Mouse (Mus musculus): ENCODE measurements around the gene Tmem82. TPM values are rescaled to one million over a fixed set of nuclear protein-coding genes. Genes with fewer than 3 reads are reported as not detected.

Tmem82 gene
- polyA plus RNA-seq, 1 experiment from 2014 or later, result 2.7 TPM

DNA sequence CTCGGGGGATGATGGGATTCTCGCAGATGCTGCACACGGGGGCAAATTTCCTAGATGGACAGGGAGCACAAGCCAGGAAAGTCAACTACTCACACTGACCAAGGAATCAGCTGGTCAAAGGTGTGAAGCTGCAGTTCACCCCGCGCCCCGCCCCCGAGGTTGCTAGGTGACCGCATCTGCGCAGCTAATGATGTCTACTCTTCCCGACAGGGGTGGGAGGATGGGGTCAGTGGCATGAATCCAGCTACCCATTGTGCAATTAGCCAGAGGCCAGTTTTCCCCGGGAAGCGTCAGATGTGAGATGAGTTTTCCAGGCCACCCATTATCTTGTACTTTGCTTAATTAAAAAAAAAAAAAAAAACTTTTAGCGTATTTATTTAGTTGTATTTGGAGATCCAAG, 37.4 kb downstream of the Tmem82 start:
- Histone ChIP-seq H3K9ac (no peak overlapping the region), H3K9me3 (replicated peaks) (no peaks in the 10 kb centered on the region), H3K27me3 (no peaks in the 10 kb centered on the region), H3K36me3 (peaks cover 91% of the 10 kb centered on the region), H3K4me1 (no peaks in the 10 kb centered on the region), H3K4me2 (no peak overlapping the region), H3K27ac (no peak overlapping the region), H3K4me3 (replicated peaks) (no peak overlapping the region)
- no peak for ATAC-seq (replicated peaks; ENCODE audit: low FRiP score)
- 87% methylated on average over 13 of the region's 13 CpGs for WGBS

- Histone ChIP-seq H3K36me3 (peaks cover 73% of the 10 kb centered on the region), H3K4me1 (peaks cover 8% of the 10 kb centered on the region), H3K27me3 (no peaks in the 10 kb centered on the region), H3K9me3 (replicated peaks) (no peaks in the 10 kb centered on the region), H3K4me2 (no peak overlapping the region), H3K4me3 (replicated peaks) (no peak overlapping the region), H3K9ac (no peak overlapping the region), H3K27ac (no peak overlapping the region)
- no peak for ATAC-seq (replicated peaks; ENCODE audit: low FRiP score)
- 65% methylated on average over 3 of the region's 3 CpGs for WGBS
Measured at GRCm38 (mm10) chr4:141578833-141579232, 39.6 kb downstream of the Tmem82 start.

DNA sequence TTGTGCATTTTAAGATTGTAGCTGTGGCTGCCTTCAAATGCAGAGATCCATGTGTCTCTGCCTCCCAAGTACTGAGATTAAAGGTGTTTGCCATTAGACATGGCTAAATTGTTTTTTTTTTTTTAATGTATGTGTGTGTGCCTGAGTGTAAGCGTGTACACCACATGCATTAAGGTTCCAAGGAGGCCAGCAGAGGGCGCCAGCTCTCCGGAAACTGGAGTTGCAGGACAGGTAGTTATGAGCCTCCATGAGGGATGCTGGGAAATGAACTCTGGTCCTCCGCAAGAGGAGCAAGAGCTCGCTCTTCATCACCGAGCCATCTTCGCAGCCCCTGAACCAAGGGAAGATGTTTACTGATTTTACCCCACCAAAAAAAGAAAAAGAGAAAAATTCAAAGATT, 41.6 kb downstream of the Tmem82 start:
- no peak overlapping the region for H3K27ac ChIP-seq
- no peak overlapping the region for H3K4me2 ChIP-seq
- no peaks in the 10 kb centered on the region for H3K27me3 ChIP-seq
- no peak overlapping the region for H3K9ac ChIP-seq
- ATAC-seq (replicated peaks; ENCODE audit: low FRiP score), result no peak
- WGBS, result 98% methylated on average over 7 of the region's 7 CpGs
- H3K4me1 ChIP-seq, result peaks cover 26% of the 10 kb centered on the region
- peaks cover 53% of the 10 kb centered on the region for H3K36me3 ChIP-seq
- H3K4me3 ChIP-seq (replicated peaks), result no peak overlapping the region
- no peaks in the 10 kb centered on the region for H3K9me3 ChIP-seq (replicated peaks)

- Histone ChIP-seq H3K36me3 (peaks cover 50% of the 10 kb centered on the region), H3K4me1 (peaks cover 29% of the 10 kb centered on the region), H3K27me3 (no peaks in the 10 kb centered on the region), H3K4me3 (replicated peaks) (no peak overlapping the region), H3K9ac (no peak overlapping the region), H3K9me3 (replicated peaks) (no peaks in the 10 kb centered on the region), H3K27ac (no peak overlapping the region), H3K4me2 (no peak overlapping the region)
- ATAC-seq (replicated peaks; ENCODE audit: low FRiP score), result no peak
- 84% methylated on average over 11 of the region's 11 CpGs for WGBS
Measured at GRCm38 (mm10) chr4:141576404-141576803, 42.0 kb downstream of the Tmem82 start.

- Histone ChIP-seq H3K36me3 (peaks cover 37% of the 10 kb centered on the region), H3K27ac (peak overlapping the region; percentile 7; the same call in 1 of the 2 replicates), H3K4me2 (peak overlapping the region; percentile 44; the same call in 1 of the 2 replicates), H3K4me3 (replicated peaks) (no peak overlapping the region), H3K4me1 (peaks cover 38% of the 10 kb centered on the region), H3K9me3 (replicated peaks) (no peaks in the 10 kb centered on the region), H3K9ac (no peak overlapping the region), H3K27me3 (no peaks in the 10 kb centered on the region)
- WGBS, result 38% methylated on average over 27 of the region's 27 CpGs
- peak; percentile 44 for ATAC-seq (replicated peaks; ENCODE audit: low FRiP score)
Measured at GRCm38 (mm10) chr4:141574789-141575702, 43.4 kb downstream of the Tmem82 start.

GRCm38 (mm10) chr4:141573359-141573966, 45.0 kb downstream of the Tmem82 start:
- ATAC-seq (replicated peaks; ENCODE audit: low FRiP score), result no peak
- H3K4me2 ChIP-seq, result no peak overlapping the region
- peaks cover 45% of the 10 kb centered on the region for H3K4me1 ChIP-seq
- H3K36me3 ChIP-seq, result peaks cover 22% of the 10 kb centered on the region
- no peaks in the 10 kb centered on the region for H3K27me3 ChIP-seq
- no peaks in the 10 kb centered on the region for H3K9me3 ChIP-seq (replicated peaks)
- peak overlapping the region; percentile 52 for H3K27ac ChIP-seq
- 48% methylated on average over 6 of the region's 6 CpGs for WGBS
- no peak overlapping the region for H3K4me3 ChIP-seq (replicated peaks)
- no peak overlapping the region for H3K9ac ChIP-seq

GRCm38 (mm10) chr4:141572668-141573358, 45.6 kb downstream of the Tmem82 start:
- Histone ChIP-seq H3K27ac (peak overlapping the region; percentile 52), H3K9me3 (replicated peaks) (no peaks in the 10 kb centered on the region), H3K9ac (no peak overlapping the region), H3K4me2 (no peak overlapping the region), H3K4me1 (peaks cover 45% of the 10 kb centered on the region), H3K36me3 (peaks cover 15% of the 10 kb centered on the region), H3K4me3 (replicated peaks) (no peak overlapping the region), H3K27me3 (no peaks in the 10 kb centered on the region)
- no peak for ATAC-seq (replicated peaks; ENCODE audit: low FRiP score)
- WGBS, result 71% methylated on average over 7 of the region's 7 CpGs

DNA sequence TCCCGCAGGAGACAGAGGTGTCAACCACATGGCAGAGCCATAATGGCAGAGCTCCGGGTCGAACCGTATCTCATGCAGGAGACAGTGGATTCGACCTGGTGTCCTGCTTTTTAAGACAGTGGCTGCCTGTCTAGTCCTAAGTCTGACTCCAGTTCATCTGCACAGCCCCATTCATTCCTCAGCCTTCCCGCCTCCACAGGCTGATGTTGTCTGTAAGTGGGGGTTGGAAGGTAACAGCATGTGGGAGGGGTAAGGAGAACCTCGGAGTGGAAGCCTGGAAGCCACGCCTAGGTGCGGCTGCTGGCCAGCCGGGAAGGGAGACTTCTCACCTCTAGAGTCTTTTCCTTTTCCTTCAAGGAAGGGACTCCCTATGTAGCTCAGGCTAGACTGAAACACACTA, 46.5 kb downstream of the Tmem82 start:
- H3K9me3 ChIP-seq (replicated peaks), result no peaks in the 10 kb centered on the region
- no peak overlapping the region for H3K9ac ChIP-seq
- H3K27ac ChIP-seq, result no peak overlapping the region
- H3K4me1 ChIP-seq, result peaks cover 45% of the 10 kb centered on the region
- ATAC-seq (replicated peaks; ENCODE audit: low FRiP score), result no peak
- no peak overlapping the region for H3K4me2 ChIP-seq
- H3K27me3 ChIP-seq, result no peaks in the 10 kb centered on the region
- WGBS, result 46% methylated on average over 10 of the region's 10 CpGs
- peaks cover 7% of the 10 kb centered on the region for H3K36me3 ChIP-seq
- H3K4me3 ChIP-seq (replicated peaks), result no peak overlapping the region

DNA sequence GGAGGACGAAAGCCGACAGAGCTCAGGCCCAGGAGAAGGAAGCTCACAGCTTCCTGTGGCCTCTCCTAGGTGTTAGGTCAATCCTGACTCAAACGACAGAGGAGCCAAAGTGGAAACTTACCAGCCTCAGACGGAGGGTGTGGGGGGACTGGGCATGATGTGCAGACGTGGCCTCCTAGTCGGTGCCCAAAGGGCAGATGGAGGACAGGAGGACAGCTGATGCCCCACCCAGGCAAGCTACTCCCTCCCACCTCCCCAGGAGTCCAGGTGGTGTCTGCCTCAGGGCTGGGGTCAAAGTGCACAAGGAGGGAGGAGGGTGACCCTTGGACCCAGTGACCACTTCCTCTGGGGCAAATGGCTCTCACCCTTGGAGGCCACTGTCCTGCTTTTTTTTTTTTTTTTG, 47.1 kb downstream of the Tmem82 start:
- no peak overlapping the region for H3K4me2 ChIP-seq
- no peak for ATAC-seq (replicated peaks; ENCODE audit: low FRiP score)
- WGBS, result 23% methylated on average over 6 of the region's 6 CpGs

GRCm38 (mm10) chr4:141570821-141571220, 47.6 kb downstream of the Tmem82 start:
- ATAC-seq (replicated peaks; ENCODE audit: low FRiP score), result no peak
- WGBS, result 100% methylated on average over 1 of the region's 1 CpGs
- no peak overlapping the region for H3K4me2 ChIP-seq
- no peak overlapping the region for H3K27ac ChIP-seq
- no peaks in the 10 kb centered on the region for H3K27me3 ChIP-seq
- no peaks in the 10 kb centered on the region for H3K36me3 ChIP-seq
- H3K4me1 ChIP-seq, result peaks cover 45% of the 10 kb centered on the region
- H3K9ac ChIP-seq, result no peak overlapping the region
- no peak overlapping the region for H3K4me3 ChIP-seq (replicated peaks)
- no peaks in the 10 kb centered on the region for H3K9me3 ChIP-seq (replicated peaks)

More for the DNA sequence above, 47.1 kb downstream of the Tmem82 start:
- Histone ChIP-seq H3K4me1 (peaks cover 45% of the 10 kb centered on the region), H3K27ac (no peak overlapping the region), H3K36me3 (0 out of 2 replicates have a peak, but pooled peaks cover 3% of the 10 kb centered on the region), H3K27me3 (no peaks in the 10 kb centered on the region), H3K9ac (no peak overlapping the region), H3K4me3 (replicated peaks) (no peak overlapping the region), H3K9me3 (replicated peaks) (no peaks in the 10 kb centered on the region)

- Histone ChIP-seq H3K4me3 (replicated peaks) (no peak overlapping the region), H3K36me3 (no peaks in the 10 kb centered on the region), H3K9ac (no peak overlapping the region), H3K27ac (0 out of 2 replicates have a peak overlapping the region, but pooled peaks have one; percentile 18), H3K4me2 (no peak overlapping the region), H3K9me3 (replicated peaks) (no peaks in the 10 kb centered on the region), H3K4me1 (peaks cover 47% of the 10 kb centered on the region), H3K27me3 (no peaks in the 10 kb centered on the region)
- WGBS, result 66% methylated on average over 6 of the region's 6 CpGs
- ATAC-seq (replicated peaks; ENCODE audit: low FRiP score), result no peak
Measured at GRCm38 (mm10) chr4:141570004-141570403, 48.4 kb downstream of the Tmem82 start.

- no peak overlapping the region for H3K4me2 ChIP-seq
- no peak overlapping the region for H3K27ac ChIP-seq
- H3K27me3 ChIP-seq, result no peaks in the 10 kb centered on the region
- no peaks in the 10 kb centered on the region for H3K36me3 ChIP-seq
- no peak overlapping the region for H3K4me3 ChIP-seq (replicated peaks)
- H3K9ac ChIP-seq, result no peak overlapping the region
- H3K4me1 ChIP-seq, result peaks cover 43% of the 10 kb centered on the region
- 66% methylated on average over 5 of the region's 5 CpGs for WGBS
- 0 out of 2 replicates have a peak, but pooled peaks have one; percentile 13 for ATAC-seq (replicated peaks; ENCODE audit: low FRiP score)
- H3K9me3 ChIP-seq (replicated peaks), result no peaks in the 10 kb centered on the region
Measured at GRCm38 (mm10) chr4:141568966-141569365, 49.5 kb downstream of the Tmem82 start.
